Mouse (Mus musculus): ENCODE data around the gene Il31ra. TPM values are rescaled to one million over a fixed set of nuclear protein-coding genes. Genes with fewer than 3 reads are reported as not detected.
"Not testable (repeated sequence)": the region's sequence is repeated elsewhere in the genome, so short reads cannot be mapped to it uniquely, and the experiment has no call there.

Il31ra gene
- polyA plus RNA-seq, 1 experiment from 2014 or later: 0.43 TPM

DNA sequence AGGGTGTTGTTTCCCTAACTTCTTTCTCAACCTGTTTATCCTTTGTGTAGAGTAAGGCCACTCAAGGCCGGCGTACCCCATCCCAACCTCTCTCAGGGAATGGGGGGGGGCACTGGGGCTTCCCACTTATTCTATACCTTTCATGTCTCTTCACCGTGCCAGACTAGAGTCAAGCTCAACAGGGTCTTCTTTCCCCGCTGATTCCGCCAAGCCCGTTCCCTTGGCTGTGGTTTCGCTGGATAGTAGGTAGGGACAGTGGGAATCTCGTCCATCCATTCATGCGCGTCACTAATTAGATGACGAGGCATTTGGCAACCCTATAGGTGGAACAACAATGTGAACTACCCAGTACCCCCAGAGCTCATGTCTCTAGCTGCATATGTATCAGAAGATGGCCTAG lies 16.1 kb downstream of the Il31ra start:
- H3K9ac ChIP-seq (replicated peaks; ENCODE audit: low read depth, low read length); ATAC-seq; H3K36me3 ChIP-seq (ENCODE audit: control insufficient read depth, insufficient read depth); H3K9me3 ChIP-seq (ENCODE audit: control insufficient read depth, low read length); H3K27ac ChIP-seq (ENCODE audit: low read length); H3K4me2 ChIP-seq (ENCODE audit: low read length); H3K27me3 ChIP-seq (replicated peaks; ENCODE audit: control insufficient read depth, insufficient read depth, low read length); H3K4me3 ChIP-seq (replicated peaks; ENCODE audit: low read length): not testable (repeated sequence)
- H3K4me1 ChIP-seq (replicated peaks; ENCODE audit: control insufficient read depth, insufficient read depth, low read length): peaks cover 11% of the 10 kb centered on the region
- 75% methylated on average over 11 of the region's 11 CpGs for WGBS

DNA sequence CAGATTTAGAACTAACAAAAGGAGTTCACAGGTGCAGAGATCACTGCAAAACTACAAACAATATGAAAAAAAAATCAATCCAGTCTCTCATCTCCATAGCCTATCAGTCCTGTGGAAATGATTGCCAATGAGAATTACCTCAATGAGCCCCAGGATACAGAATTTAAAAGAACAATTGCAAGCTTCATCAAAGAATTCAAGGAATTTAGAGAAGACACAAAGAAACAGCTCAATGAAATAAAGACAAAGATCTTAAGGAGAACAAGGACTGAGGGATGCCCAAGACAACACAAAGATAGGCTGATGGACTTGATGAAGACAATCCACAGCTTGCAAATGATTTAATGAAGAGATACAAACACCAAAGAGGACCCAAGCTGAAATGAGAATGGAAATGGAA lies 20.4 kb downstream of the Il31ra start:
- no peak overlapping the region for H3K9ac ChIP-seq (replicated peaks; ENCODE audit: low read depth, low read length)
- no peak overlapping the region for H3K4me2 ChIP-seq (ENCODE audit: low read length)
- H3K9me3 ChIP-seq (ENCODE audit: control insufficient read depth, low read length): no peaks in the 10 kb centered on the region
- no peaks in the 10 kb centered on the region for H3K36me3 ChIP-seq (ENCODE audit: control insufficient read depth, insufficient read depth)
- no peak overlapping the region for H3K4me3 ChIP-seq (replicated peaks; ENCODE audit: low read length)
- no peak for ATAC-seq
- H3K27me3 ChIP-seq (replicated peaks; ENCODE audit: control insufficient read depth, insufficient read depth, low read length): no peaks in the 10 kb centered on the region
- no peaks in the 10 kb centered on the region for H3K4me1 ChIP-seq (replicated peaks; ENCODE audit: control insufficient read depth, insufficient read depth, low read length)
- H3K27ac ChIP-seq (ENCODE audit: low read length): no peak overlapping the region

DNA sequence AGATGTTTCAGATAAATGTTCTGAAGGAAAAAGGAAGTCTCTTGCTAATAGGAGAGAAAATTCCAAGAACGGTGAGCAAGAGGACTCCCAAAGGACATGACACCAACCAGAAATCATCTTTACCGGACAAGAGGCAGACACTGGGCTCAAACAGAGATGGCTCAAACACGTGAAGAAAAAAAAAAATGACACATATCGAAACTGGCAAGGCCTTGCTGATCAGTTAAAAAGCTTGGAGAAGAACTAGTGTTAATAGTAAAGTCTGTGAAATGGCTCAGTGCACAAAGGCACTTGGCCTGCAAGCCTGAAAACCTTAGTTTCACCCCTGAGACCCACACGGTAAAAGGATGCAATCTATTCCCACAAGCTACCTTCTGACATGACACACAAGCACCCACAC lies 23.4 kb downstream of the Il31ra start:
- no peak overlapping the region for H3K4me2 ChIP-seq (ENCODE audit: low read length)
- no peak overlapping the region for H3K4me3 ChIP-seq (replicated peaks; ENCODE audit: low read length)
- no peak overlapping the region for H3K27ac ChIP-seq (ENCODE audit: low read length)
- H3K9ac ChIP-seq (replicated peaks; ENCODE audit: low read depth, low read length): no peak overlapping the region
- no peaks in the 10 kb centered on the region for H3K27me3 ChIP-seq (replicated peaks; ENCODE audit: control insufficient read depth, insufficient read depth, low read length)
- ATAC-seq: no peak
- no peaks in the 10 kb centered on the region for H3K9me3 ChIP-seq (ENCODE audit: control insufficient read depth, low read length)
- H3K4me1 ChIP-seq (replicated peaks; ENCODE audit: control insufficient read depth, insufficient read depth, low read length): no peaks in the 10 kb centered on the region
- WGBS: 82% methylated on average over 5 of the region's 5 CpGs
- no peaks in the 10 kb centered on the region for H3K36me3 ChIP-seq (ENCODE audit: control insufficient read depth, insufficient read depth)

DNA sequence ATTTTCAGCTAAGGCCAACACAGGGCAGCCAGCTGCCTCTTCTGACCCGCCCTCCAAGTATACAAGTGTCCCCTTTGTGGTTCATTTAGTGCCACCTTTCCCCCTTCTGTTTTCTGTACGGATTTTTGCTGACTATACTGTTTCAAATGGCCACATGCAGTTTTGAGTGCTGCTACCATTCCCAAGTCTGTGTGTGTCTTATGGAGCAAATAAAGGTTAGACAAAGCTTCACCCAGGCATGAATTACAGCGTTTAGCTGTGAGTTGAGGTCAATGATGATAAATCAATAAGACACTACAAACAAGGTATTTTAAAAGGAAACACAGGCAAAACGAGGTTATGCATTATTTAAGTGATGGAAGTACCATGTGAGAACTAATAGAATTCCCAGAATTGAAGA lies 24.6 kb downstream of the Il31ra start:
- Histone ChIP-seq H3K4me1 (replicated peaks; ENCODE audit: control insufficient read depth, insufficient read depth, low read length) (no peaks in the 10 kb centered on the region), H3K36me3 (ENCODE audit: control insufficient read depth, insufficient read depth) (no peaks in the 10 kb centered on the region), H3K4me2 (ENCODE audit: low read length) (no peak overlapping the region), H3K9ac (replicated peaks; ENCODE audit: low read depth, low read length) (no peak overlapping the region), H3K4me3 (replicated peaks; ENCODE audit: low read length) (no peak overlapping the region), H3K27ac (ENCODE audit: low read length) (no peak overlapping the region), H3K9me3 (ENCODE audit: control insufficient read depth, low read length) (no peaks in the 10 kb centered on the region), H3K27me3 (replicated peaks; ENCODE audit: control insufficient read depth, insufficient read depth, low read length) (no peaks in the 10 kb centered on the region)
- WGBS: 64% methylated on average over 4 of the region's 4 CpGs
- ATAC-seq: no peak

DNA sequence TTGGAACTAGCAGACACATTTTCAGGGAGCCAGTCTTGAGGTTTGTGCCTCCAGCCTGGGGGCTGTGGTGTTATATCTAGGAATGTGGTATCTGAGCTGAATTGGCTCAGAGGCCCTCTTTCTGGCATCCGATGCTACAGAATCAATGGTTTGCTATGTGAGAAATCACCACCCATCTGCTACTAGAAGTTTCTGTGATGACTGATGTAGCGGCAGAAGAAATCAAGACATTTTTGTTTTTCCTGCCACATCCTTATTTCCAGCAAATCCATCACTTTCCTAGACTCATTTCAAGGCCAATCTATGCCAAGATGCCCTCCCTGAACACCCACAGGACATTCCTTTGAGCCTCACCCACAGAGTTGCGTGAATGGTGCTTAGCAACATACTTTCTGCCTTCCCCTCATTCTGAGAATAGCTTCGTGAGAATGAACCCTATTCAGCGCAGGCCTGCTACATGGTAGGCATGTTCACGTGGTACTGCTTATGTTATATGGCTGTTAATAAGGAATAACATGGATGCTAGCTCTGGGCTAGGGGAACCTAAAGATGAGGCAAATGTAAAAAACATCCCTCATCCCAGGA lies 33.5 kb downstream of the Il31ra start:
- WGBS: 73% methylated on average over 6 of the region's 6 CpGs
- ATAC-seq: no peak
- no peak overlapping the region for H3K27ac ChIP-seq (ENCODE audit: low read length)

DNA sequence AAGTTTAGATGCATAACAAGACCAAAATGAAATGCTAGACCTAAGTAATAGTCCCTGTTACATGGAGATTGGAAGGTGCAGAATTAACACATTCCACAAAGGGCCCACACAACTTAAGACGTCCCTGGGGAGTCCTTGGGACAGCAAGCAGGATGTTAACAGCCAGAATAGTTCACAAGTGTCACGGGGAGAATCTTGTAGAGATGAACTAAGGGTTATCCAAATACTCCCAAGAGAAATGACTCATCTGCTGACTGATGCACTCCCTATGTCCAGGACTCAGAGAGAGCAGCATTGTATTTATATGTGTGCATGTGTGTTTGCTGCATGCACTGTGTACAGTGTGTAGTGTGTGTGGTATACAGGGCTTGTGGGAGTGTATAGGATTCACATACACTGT lies 37.7 kb downstream of the Il31ra start:
- WGBS: 72% methylated on average over 2 of the region's 2 CpGs
- ATAC-seq: no peak
- H3K36me3 ChIP-seq (ENCODE audit: control insufficient read depth, insufficient read depth): no peaks in the 10 kb centered on the region

More for the DNA sequence above, 33.5 kb downstream of the Il31ra start:
- no peaks in the 10 kb centered on the region for H3K4me1 ChIP-seq (replicated peaks; ENCODE audit: control insufficient read depth, insufficient read depth, low read length)
- H3K4me3 ChIP-seq (replicated peaks; ENCODE audit: low read length): no peak overlapping the region
- no peaks in the 10 kb centered on the region for H3K27me3 ChIP-seq (replicated peaks; ENCODE audit: control insufficient read depth, insufficient read depth, low read length)
- H3K4me2 ChIP-seq (ENCODE audit: low read length): no peak overlapping the region
- no peaks in the 10 kb centered on the region for H3K36me3 ChIP-seq (ENCODE audit: control insufficient read depth, insufficient read depth)
- H3K9ac ChIP-seq (replicated peaks; ENCODE audit: low read depth, low read length): no peak overlapping the region
- no peaks in the 10 kb centered on the region for H3K9me3 ChIP-seq (ENCODE audit: control insufficient read depth, low read length)

DNA sequence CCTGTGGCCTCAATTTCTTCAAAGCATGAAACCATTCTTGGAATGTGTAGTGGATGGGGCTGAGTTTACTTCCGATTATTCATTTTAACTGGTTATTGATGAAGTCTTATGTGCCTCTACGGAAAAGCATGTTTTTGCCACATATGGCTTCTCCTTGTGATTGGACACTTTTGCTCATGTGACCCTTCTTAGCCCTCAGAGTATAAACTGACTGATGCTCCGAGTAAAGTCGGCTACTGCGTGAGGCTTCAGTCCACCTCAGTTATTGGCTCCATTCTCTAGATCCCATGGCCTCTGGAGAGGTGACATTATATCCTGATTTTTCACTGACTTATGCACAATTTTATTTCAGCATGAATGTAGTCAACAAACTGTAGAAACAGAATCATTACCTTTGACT lies 40.9 kb downstream of the Il31ra start:
- no peaks in the 10 kb centered on the region for H3K9me3 ChIP-seq (ENCODE audit: control insufficient read depth, low read length)
- H3K27me3 ChIP-seq (replicated peaks; ENCODE audit: control insufficient read depth, insufficient read depth, low read length): no peaks in the 10 kb centered on the region
- H3K4me3 ChIP-seq (replicated peaks; ENCODE audit: low read length): no peak overlapping the region
- 94% methylated on average over 5 of the region's 5 CpGs for WGBS
- no peak overlapping the region for H3K27ac ChIP-seq (ENCODE audit: low read length)
- no peaks in the 10 kb centered on the region for H3K36me3 ChIP-seq (ENCODE audit: control insufficient read depth, insufficient read depth)
- no peak for ATAC-seq
- H3K9ac ChIP-seq (replicated peaks; ENCODE audit: low read depth, low read length): no peak overlapping the region
- no peak overlapping the region for H3K4me2 ChIP-seq (ENCODE audit: low read length)
- H3K4me1 ChIP-seq (replicated peaks; ENCODE audit: control insufficient read depth, insufficient read depth, low read length): no peaks in the 10 kb centered on the region

More for the DNA sequence above, 37.7 kb downstream of the Il31ra start:
- Histone ChIP-seq H3K27me3 (replicated peaks; ENCODE audit: control insufficient read depth, insufficient read depth, low read length) (no peaks in the 10 kb centered on the region), H3K9ac (replicated peaks; ENCODE audit: low read depth, low read length) (no peak overlapping the region), H3K9me3 (ENCODE audit: control insufficient read depth, low read length) (no peaks in the 10 kb centered on the region), H3K27ac (ENCODE audit: low read length) (no peak overlapping the region), H3K4me2 (ENCODE audit: low read length) (no peak overlapping the region), H3K4me3 (replicated peaks; ENCODE audit: low read length) (no peak overlapping the region), H3K4me1 (replicated peaks; ENCODE audit: control insufficient read depth, insufficient read depth, low read length) (no peaks in the 10 kb centered on the region)

DNA sequence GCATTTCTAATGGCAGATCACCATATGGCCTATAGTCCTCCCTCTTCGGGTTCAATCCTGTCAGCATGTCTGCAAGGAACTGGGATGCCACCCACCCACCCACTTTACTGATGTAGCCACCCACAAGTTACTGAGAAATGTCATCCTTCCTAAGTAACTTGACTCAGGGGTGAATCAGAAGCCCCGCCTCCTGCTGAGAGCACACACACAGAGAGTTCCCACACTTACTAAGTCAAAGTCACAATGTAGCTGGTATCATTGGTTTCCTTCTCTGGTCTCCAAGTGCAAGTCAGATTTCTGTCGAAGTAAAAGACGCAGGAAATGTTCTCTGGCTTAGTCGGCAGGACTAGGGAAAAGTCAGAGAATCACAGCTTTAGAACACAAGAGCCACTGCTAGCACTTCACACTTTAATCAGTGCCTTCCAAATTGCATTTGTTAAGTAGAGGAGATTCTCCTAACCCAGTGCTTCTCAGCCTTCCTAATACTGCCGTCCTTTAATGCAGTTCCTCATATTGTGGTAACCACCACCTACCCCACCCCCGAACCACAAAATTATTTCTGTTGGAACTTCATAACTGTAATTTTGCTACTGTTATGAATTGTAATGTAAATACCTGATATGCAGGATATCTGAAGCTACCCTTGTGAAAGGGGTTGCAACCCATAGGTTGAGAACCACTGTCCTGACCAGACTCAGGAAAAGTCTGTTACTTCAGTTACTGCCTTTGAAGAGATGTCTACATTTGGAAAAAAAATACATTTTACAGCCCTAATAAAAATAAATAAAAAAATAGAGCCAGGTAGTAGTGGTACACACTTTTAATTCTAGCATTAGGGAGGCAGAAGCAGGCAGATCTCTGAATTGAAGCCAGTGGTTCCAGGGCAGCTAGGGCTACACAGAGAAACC lies 42.3 kb downstream of the Il31ra start:
- Histone ChIP-seq H3K4me2 (ENCODE audit: low read length) (no peak overlapping the region), H3K27me3 (replicated peaks; ENCODE audit: control insufficient read depth, insufficient read depth, low read length) (no peaks in the 10 kb centered on the region), H3K9ac (replicated peaks; ENCODE audit: low read depth, low read length) (no peak overlapping the region), H3K4me3 (replicated peaks; ENCODE audit: low read length) (no peak overlapping the region), H3K4me1 (replicated peaks; ENCODE audit: control insufficient read depth, insufficient read depth, low read length) (no peaks in the 10 kb centered on the region), H3K27ac (ENCODE audit: low read length) (no peak overlapping the region), H3K9me3 (ENCODE audit: control insufficient read depth, low read length) (no peaks in the 10 kb centered on the region), H3K36me3 (ENCODE audit: control insufficient read depth, insufficient read depth) (no peaks in the 10 kb centered on the region)
- ATAC-seq: no peak
- 89% methylated on average over 7 of the region's 7 CpGs for WGBS

DNA sequence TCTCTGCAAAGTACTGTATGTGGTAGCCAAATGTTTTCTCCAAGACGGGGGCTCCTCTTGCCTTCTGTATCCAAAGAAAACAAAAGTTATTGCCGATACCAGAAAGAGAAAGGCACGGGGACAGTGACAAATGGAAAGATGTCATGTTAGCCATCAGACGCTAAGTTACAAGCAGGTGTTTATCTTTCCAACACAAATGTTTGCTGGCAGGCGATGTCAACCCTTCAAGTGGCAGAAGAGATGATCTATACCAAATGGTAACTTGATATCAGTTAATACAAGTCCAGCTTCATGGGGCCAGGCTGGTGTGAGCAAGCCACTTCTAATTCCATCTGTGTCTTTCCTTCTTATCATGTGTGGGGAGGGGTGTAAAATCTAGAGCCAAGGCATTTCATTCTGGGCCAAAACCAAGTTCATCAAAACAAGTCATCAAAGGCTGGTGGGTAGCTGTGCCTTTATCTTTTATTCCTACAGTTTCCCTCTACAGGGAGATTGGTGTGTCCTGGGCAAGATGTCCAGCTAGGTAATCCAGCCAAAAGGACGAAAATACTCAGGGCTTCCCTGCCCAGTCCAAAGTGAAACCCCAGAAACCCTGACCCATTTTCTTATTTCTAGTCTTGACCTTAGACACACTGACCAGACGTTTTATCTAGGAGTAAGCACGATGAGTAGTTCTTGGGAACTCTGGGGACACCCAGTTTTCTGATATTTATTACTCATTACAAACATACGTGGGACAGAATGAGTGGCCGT lies 52.8 kb downstream of the Il31ra start:
- Histone ChIP-seq H3K4me2 (ENCODE audit: low read length) (no peak overlapping the region), H3K27ac (ENCODE audit: low read length) (no peak overlapping the region), H3K4me3 (replicated peaks; ENCODE audit: low read length) (no peak overlapping the region), H3K9me3 (ENCODE audit: control insufficient read depth, low read length) (no peaks in the 10 kb centered on the region), H3K4me1 (replicated peaks; ENCODE audit: control insufficient read depth, insufficient read depth, low read length) (no peaks in the 10 kb centered on the region), H3K27me3 (replicated peaks; ENCODE audit: control insufficient read depth, insufficient read depth, low read length) (no peaks in the 10 kb centered on the region), H3K9ac (replicated peaks; ENCODE audit: low read depth, low read length) (no peak overlapping the region), H3K36me3 (ENCODE audit: control insufficient read depth, insufficient read depth) (no peaks in the 10 kb centered on the region)
- WGBS: 84% methylated on average over 10 of the region's 10 CpGs
- ATAC-seq: no peak
